Mouse (Mus musculus): ENCODE measurements around the gene Perm1.

DNA sequence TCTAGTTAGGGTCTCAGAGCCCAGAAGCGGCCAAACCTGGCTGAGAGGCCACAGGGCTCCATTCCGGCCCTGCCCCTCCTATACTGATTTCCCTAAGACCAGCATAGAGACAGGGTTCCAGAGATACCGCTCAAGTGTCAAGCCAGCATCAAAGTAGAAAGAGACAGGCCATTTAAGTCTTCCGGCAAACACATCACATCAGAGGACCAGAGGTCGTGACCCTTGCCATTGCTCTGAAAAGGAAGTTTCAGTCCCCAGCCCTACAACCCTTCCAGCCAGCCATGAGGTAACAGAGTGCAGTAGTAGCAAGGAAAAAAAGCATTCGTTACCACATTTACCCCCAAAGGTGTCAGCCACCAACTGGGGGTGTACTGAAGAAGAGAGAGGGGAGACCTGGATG, 21.3 kb upstream of the Perm1 start:
- no peak for TF ChIP-seq CTCF (IDR thresholded peaks at IDR 0.05; ENCODE audit: low read depth)
- TF ChIP-seq EP300 (IDR thresholded peaks at IDR 0.05; ENCODE audit: low read depth), result no peak
